Mouse (Mus musculus) adrenal gland, postnatal 36 days (tissue): ENCODE measurements at regions not wholly inside any gene's neighbourhood (a gene's known extent, or its start where the extent isn't known, plus 50 kb on each side); places are given as distances from the start of the nearest gene placed in this dataset.

Experiments
- DNase-seq, 2 experiments: peaks; one replicate each; pipeline ENCODE4 v3.0.0; 2021; ENCODE audit warnings: mixed read lengths in 1 of 2

- peak; percentile 49 to 66 for DNase-seq
These were observed 109.2 kb downstream of the Ets2 start for GRCm38 (mm10) chr16:95811092-95811491.

GRCm38 (mm10) chr16:95809127-95809876 lies 107.4 kb downstream of the Ets2 start:
- DNase-seq: no peak

- DNase-seq: no peak
These were observed 104.6 kb downstream of the Ets2 start for GRCm38 (mm10) chr16:95806510-95806909.

GRCm38 (mm10) chr16:95804199-95804598 lies 102.3 kb downstream of the Ets2 start:
- DNase-seq: no peak

- no peak for DNase-seq
These were observed 100.8 kb downstream of the Ets2 start for GRCm38 (mm10) chr16:95802641-95803040.

- DNase-seq: no peak
These were observed 100.3 kb downstream of the Ets2 start for GRCm38 (mm10) chr16:95802207-95802606.

- DNase-seq: no peak
These were observed 99.1 kb downstream of the Ets2 start for GRCm38 (mm10) chr16:95800911-95801442.

GRCm38 (mm10) chr16:95798582-95798981 lies 96.7 kb downstream of the Ets2 start:
- no peak for DNase-seq

GRCm38 (mm10) chr16:95798099-95798498 lies 96.2 kb downstream of the Ets2 start:
- no peak for DNase-seq

GRCm38 (mm10) chr16:95797141-95797540 lies 95.3 kb downstream of the Ets2 start:
- no peak for DNase-seq

GRCm38 (mm10) chr16:95794876-95795275 lies 93.0 kb downstream of the Ets2 start:
- no peak for DNase-seq

GRCm38 (mm10) chr16:95794281-95794727 lies 92.4 kb downstream of the Ets2 start:
- no peak for DNase-seq

GRCm38 (mm10) chr16:95790691-95791090 lies 88.8 kb downstream of the Ets2 start:
- DNase-seq: peak; percentile 40 to 61

- DNase-seq: no peak
These were observed 87.7 kb downstream of the Ets2 start for GRCm38 (mm10) chr16:95789548-95789947.

GRCm38 (mm10) chr16:95781681-95782080 lies 79.8 kb downstream of the Ets2 start:
- DNase-seq: no peak

- no peak for DNase-seq
These were observed 78.6 kb downstream of the Ets2 start for GRCm38 (mm10) chr16:95780431-95780830.

- DNase-seq: no peak
These were observed 77.2 kb downstream of the Ets2 start for GRCm38 (mm10) chr16:95778845-95779722.

GRCm38 (mm10) chr16:95778173-95778572 lies 76.3 kb downstream of the Ets2 start:
- peak; percentile 22 to 46 for DNase-seq

GRCm38 (mm10) chr16:95776610-95777363 lies 74.9 kb downstream of the Ets2 start:
- no peak for DNase-seq

- DNase-seq: no peak
These were observed 74.1 kb downstream of the Ets2 start for GRCm38 (mm10) chr16:95776010-95776409.

- no peak for DNase-seq
These were observed 73.5 kb downstream of the Ets2 start for GRCm38 (mm10) chr16:95775361-95775760.

GRCm38 (mm10) chr16:95773151-95773550 lies 71.3 kb downstream of the Ets2 start:
- no peak for DNase-seq
